Mouse (Mus musculus) kidney, embryonic 16.5 days (tissue): ENCODE measurements at regions not wholly inside any gene's neighbourhood (a gene's known extent, or its start where the extent isn't known, plus 50 kb on each side); places are given as distances from the start of the nearest gene placed in this dataset.

Experiments
- ATAC-seq: fragments of 200-750 bp; cut with Nextera tagmentation; 2 replicates; pipeline ENCODE4 v1.8.0; 2017; ENCODE audit warnings: moderate TSS enrichment; ENCODE audit not compliant: low FRiP score, low TSS enrichment
- H3K27ac ChIP-seq: fragments of 300-500 bp; sonication (generic); 2 replicates; pipeline ENCODE4 v1.5.1; 2014; ENCODE audit warnings: low read length
- H3K27me3 ChIP-seq: fragments of 300-500 bp; sonication (generic); 2 replicates; pipeline ENCODE4 v1.6.1; 2014; ENCODE audit warnings: low read length, control low read depth, mixed read lengths; ENCODE audit not compliant: insufficient read depth
- H3K36me3 ChIP-seq: fragments of 300-500 bp; sonication (generic); 2 replicates; pipeline ENCODE4 v1.6.1; 2014; ENCODE audit warnings: low read length, control low read depth, mixed read lengths; ENCODE audit not compliant: insufficient read depth
- H3K4me1 ChIP-seq: fragments of 300-500 bp; sonication (generic); 2 replicates; pipeline ENCODE4 v1.6.1; 2014; ENCODE audit warnings: low read length, control low read depth, mixed read lengths; ENCODE audit not compliant: insufficient read depth
- H3K4me2 ChIP-seq: fragments of 300-500 bp; sonication (generic); replicated peaks from 2 replicates; pipeline ENCODE4 v1.6.1; 2014; ENCODE audit warnings: low read depth, low read length
- H3K4me3 ChIP-seq: fragments of 300-500 bp; sonication (generic); 2 replicates; pipeline ENCODE4 v1.5.1; 2014; ENCODE audit warnings: mild to moderate bottlenecking, low read length
- H3K9ac ChIP-seq: fragments of 300-500 bp; sonication (generic); replicated peaks from 2 replicates; pipeline ENCODE4 v1.6.1; 2014; ENCODE audit warnings: low read length
- H3K9me3 ChIP-seq: fragments of 300-500 bp; sonication (generic); 2 replicates; pipeline ENCODE4 v1.6.1; 2016; ENCODE audit warnings: low read length, control low read depth
- WGBS: fragments of 180-500 bp; shearing (Covaris S2); extraction: QIAGEN DNeasy Blood & Tissue Kit; methylation state at CpG from one replicate; pipeline ENCODE4 v1.1.7; 2014; 5-methylcytosine and 5-hydroxymethylcytosine counted together

GRCm38 (mm10) chr13:118849541-118849940 is 179.9 kb downstream of the Fgf10 start:
- no peaks in the 10 kb centered on the region for H3K27me3 ChIP-seq
- H3K9ac ChIP-seq, result no peak overlapping the region
- H3K9me3 ChIP-seq, result no peaks in the 10 kb centered on the region
- H3K4me3 ChIP-seq, result no peak overlapping the region
- H3K4me1 ChIP-seq, result no peaks in the 10 kb centered on the region
- no peak overlapping the region for H3K4me2 ChIP-seq
- H3K27ac ChIP-seq, result no peak overlapping the region
- 88% methylated on average over 5 of the region's 5 CpGs for WGBS
- ATAC-seq, result no peak
- no peaks in the 10 kb centered on the region for H3K36me3 ChIP-seq

DNA sequence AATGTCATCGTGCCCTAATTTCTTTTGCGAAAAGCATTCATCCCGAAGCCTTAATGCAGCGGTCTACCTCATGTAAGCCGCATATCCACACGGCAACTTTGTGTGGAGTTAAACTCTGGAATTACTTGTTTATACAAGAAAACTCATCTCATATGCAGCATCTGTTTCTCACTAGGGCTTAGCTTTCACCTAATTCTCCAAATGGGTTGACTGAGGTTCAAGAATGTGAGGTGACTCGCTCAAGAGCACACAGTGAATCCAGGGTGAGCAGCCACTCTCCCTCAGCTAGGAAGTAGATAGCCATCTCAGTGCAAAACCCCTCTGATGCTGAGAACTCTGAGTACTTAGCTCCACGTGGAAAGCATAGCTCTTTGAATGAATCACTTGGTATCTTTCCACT is 181.1 kb downstream of the Fgf10 start:
- H3K36me3 ChIP-seq, result no peaks in the 10 kb centered on the region
- H3K4me1 ChIP-seq, result no peaks in the 10 kb centered on the region
- H3K9ac ChIP-seq, result no peak overlapping the region
- WGBS, result 84% methylated on average over 8 of the region's 8 CpGs
- no peak overlapping the region for H3K27ac ChIP-seq
- ATAC-seq, result no peak
- no peaks in the 10 kb centered on the region for H3K9me3 ChIP-seq
- no peaks in the 10 kb centered on the region for H3K27me3 ChIP-seq
- H3K4me2 ChIP-seq, result no peak overlapping the region
- no peak overlapping the region for H3K4me3 ChIP-seq

GRCm38 (mm10) chr13:118886339-118886810 is 216.8 kb downstream of the Fgf10 start:
- H3K4me1 ChIP-seq, result no peaks in the 10 kb centered on the region
- no peak overlapping the region for H3K4me3 ChIP-seq
- 71% methylated on average over 9 of the region's 9 CpGs for WGBS
- H3K27me3 ChIP-seq, result no peaks in the 10 kb centered on the region
- H3K27ac ChIP-seq, result no peak overlapping the region
- ATAC-seq, result no peak
- H3K9me3 ChIP-seq, result no peaks in the 10 kb centered on the region
- H3K36me3 ChIP-seq, result no peaks in the 10 kb centered on the region
- H3K4me2 ChIP-seq, result no peak overlapping the region
- no peak overlapping the region for H3K9ac ChIP-seq

- 88% methylated on average over 4 of the region's 4 CpGs for WGBS
- Histone ChIP-seq H3K9me3 (no peaks in the 10 kb centered on the region), H3K36me3 (no peaks in the 10 kb centered on the region), H3K4me2 (no peak overlapping the region), H3K27me3 (no peaks in the 10 kb centered on the region), H3K27ac (no peak overlapping the region), H3K9ac (no peak overlapping the region), H3K4me1 (no peaks in the 10 kb centered on the region), H3K4me3 (no peak overlapping the region)
- ATAC-seq, result no peak
Measured at GRCm38 (mm10) chr13:118895079-118895478, 225.5 kb downstream of the Fgf10 start.

- no peaks in the 10 kb centered on the region for H3K27me3 ChIP-seq
- no peak overlapping the region for H3K27ac ChIP-seq
- no peaks in the 10 kb centered on the region for H3K4me1 ChIP-seq
- WGBS, result 87% methylated on average over 2 of the region's 2 CpGs
- no peak for ATAC-seq
- H3K9me3 ChIP-seq, result no peaks in the 10 kb centered on the region
- no peak overlapping the region for H3K4me2 ChIP-seq
- H3K9ac ChIP-seq, result no peak overlapping the region
- H3K4me3 ChIP-seq, result no peak overlapping the region
- no peaks in the 10 kb centered on the region for H3K36me3 ChIP-seq
Measured at GRCm38 (mm10) chr13:118901950-118902349, 232.4 kb downstream of the Fgf10 start.

- Histone ChIP-seq H3K9ac (no peak overlapping the region), H3K4me3 (no peak overlapping the region), H3K4me1 (no peaks in the 10 kb centered on the region), H3K9me3 (no peaks in the 10 kb centered on the region), H3K27me3 (no peaks in the 10 kb centered on the region), H3K36me3 (no peaks in the 10 kb centered on the region), H3K4me2 (no peak overlapping the region), H3K27ac (no peak overlapping the region)
- no peak for ATAC-seq
- 83% methylated on average over 2 of the region's 2 CpGs for WGBS
Measured at GRCm38 (mm10) chr13:118910351-118910750, 240.8 kb downstream of the Fgf10 start.

GRCm38 (mm10) chr13:118940786-118941185 is 271.2 kb downstream of the Fgf10 start:
- Histone ChIP-seq H3K9me3 (no peaks in the 10 kb centered on the region), H3K4me2 (no peak overlapping the region), H3K4me3 (no peak overlapping the region), H3K9ac (no peak overlapping the region), H3K4me1 (no peaks in the 10 kb centered on the region), H3K27ac (no peak overlapping the region), H3K27me3 (no peaks in the 10 kb centered on the region), H3K36me3 (no peaks in the 10 kb centered on the region)
- 71% methylated on average over 3 of the region's 3 CpGs for WGBS
- ATAC-seq, result no peak

GRCm38 (mm10) chr13:118966120-118966676 is 296.6 kb downstream of the Fgf10 start:
- no peak overlapping the region for H3K4me3 ChIP-seq
- no peaks in the 10 kb centered on the region for H3K4me1 ChIP-seq
- 64% methylated on average over 3 of the region's 3 CpGs for WGBS
- H3K36me3 ChIP-seq, result no peaks in the 10 kb centered on the region
- H3K27me3 ChIP-seq, result no peaks in the 10 kb centered on the region
- H3K9ac ChIP-seq, result no peak overlapping the region
- H3K27ac ChIP-seq, result no peak overlapping the region
- peaks cover 4% of the 10 kb centered on the region; the same call in 1 of the 2 replicates for H3K9me3 ChIP-seq
- ATAC-seq, result no peak
- H3K4me2 ChIP-seq, result no peak overlapping the region

- no peak for ATAC-seq
- Histone ChIP-seq H3K27ac (no peak overlapping the region), H3K27me3 (no peaks in the 10 kb centered on the region), H3K9ac (no peak overlapping the region), H3K4me1 (no peaks in the 10 kb centered on the region), H3K9me3 (no peaks in the 10 kb centered on the region), H3K4me3 (no peak overlapping the region), H3K36me3 (no peaks in the 10 kb centered on the region), H3K4me2 (no peak overlapping the region)
- WGBS, result 67% methylated on average over 4 of the region's 4 CpGs
Measured at GRCm38 (mm10) chr13:118967707-118968106, 298.1 kb downstream of the Fgf10 start.

DNA sequence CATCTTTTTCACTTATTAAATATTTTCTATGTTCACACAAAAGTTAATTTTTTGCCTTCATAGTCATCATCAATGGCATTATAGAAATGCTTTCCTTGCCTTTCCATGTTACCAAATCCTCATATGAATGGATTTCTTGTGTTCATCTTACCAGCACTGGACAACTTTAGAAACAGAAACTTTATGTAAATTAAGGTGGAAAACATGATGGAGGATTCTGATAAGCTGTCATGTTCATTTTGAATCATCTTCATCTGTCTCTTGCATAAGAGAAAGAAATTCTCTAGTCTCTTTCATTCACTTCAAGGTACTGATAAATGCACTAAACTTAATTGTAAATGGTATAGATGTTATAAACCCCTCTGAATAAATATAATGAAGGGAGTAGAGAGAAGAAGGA is 305.4 kb downstream of the Fgf10 start:
- H3K9ac ChIP-seq, result no peak overlapping the region
- H3K4me2 ChIP-seq, result no peak overlapping the region
- H3K27ac ChIP-seq, result no peak overlapping the region
- H3K4me1 ChIP-seq, result no peaks in the 10 kb centered on the region
- H3K9me3 ChIP-seq, result no peaks in the 10 kb centered on the region
- no peak for ATAC-seq
- H3K4me3 ChIP-seq, result no peak overlapping the region
- no peaks in the 10 kb centered on the region for H3K36me3 ChIP-seq
- no peaks in the 10 kb centered on the region for H3K27me3 ChIP-seq
